Mouse (Mus musculus): ENCODE data around the gene Lrrc10.
"Not testable (repeated sequence)": the region's sequence is repeated elsewhere in the genome, so short reads cannot be mapped to it uniquely, and the experiment has no call there.

Lrrc10 gene

DNA sequence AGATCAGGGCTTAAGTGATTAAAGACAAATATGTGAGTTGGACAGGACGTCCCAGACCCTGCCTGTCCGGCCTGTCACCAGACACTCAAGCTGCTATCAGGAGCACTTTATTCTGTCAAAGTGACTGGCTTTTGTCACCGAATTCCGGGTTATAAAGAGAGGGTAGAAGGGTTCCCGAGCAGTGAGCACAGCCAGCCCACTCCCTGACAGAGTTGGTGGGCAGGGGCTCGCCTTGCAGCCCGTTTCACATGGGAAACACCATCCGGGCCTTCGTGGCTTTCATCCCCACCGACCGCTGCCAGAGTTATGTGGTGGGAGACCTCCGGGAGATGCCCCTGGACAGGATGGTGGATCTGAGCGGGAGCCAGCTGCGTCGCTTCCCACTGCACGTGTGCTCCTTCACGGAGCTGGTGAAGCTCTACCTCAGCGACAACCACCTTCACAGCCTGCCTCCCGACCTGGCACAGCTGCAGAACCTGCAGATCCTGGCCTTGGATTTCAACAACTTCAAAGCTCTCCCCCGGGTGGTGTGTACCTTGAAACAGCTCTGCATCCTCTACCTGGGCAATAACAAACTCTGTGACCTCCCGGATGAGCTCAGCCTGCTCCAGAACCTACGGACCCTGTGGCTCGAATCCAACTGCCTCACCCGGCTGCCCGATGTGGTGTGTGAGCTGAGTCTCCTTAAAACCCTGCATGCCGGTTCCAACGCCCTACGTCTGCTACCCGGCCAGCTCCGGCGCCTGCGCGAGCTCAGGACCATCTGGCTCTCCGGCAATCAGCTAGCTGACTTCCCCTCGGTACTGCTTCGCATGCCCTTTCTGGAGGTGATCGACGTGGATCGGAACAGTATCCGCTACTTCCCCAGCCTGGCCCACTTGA lies at the start of gene Lrrc10:
Gene Lrrc10 (plus strand): TSS at position 167 of the 882 bp plus-strand sequence.
- DNase-seq (ENCODE audit: low read depth, low spot score) = no peak

DNA sequence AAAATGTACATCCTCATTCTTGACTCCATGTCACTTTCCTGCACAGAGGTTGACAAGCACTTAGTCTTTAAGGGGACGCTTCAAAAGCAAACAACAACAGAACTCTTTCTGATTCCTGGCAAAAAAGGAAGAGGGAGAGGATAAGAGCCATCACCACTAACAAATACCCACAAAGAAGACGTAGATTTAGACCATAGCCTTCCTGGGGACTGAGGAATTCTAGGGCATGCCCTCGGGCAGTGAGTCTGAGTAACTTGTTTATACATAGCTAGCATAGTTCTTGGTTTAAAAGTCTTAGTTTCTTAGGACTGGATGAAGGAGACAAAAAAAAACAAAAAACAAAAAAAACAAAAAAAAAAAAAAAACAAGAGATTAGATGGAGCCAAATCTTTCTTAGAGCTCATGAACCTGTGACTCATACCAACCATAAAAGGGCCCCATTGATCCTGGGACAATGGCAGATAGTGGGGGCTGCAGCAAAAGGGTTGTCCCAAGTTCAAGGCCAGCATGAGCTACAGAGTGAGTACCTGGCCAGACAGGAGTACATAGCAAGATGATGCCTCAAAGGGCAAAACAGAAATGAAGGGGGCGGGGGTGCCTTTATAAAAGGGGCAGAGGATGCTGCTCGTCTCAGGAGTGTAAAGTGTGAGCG lies 49.4 kb upstream of the Lrrc10 start:
- no peak for DNase-seq (ENCODE audit: low read depth, low spot score)

DNA sequence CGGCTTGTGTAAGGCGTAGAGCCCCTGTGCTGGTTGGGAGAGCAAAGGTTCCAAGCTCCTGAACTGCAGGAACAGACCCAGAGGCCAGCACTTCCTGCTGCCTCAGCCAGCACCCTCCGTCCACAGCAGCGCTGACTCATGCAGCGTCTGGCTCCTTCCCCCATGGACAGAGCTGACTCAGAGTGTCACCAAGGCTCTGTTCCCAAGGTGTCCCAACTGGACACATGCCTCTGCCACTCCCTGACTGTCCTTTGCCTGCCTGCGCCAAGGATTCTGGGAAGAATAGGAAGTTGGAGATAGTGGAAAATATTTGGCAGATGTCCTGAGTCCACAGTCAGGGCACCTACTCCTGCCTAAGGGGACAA lies 48.9 kb upstream of the Lrrc10 start:
- no peak for DNase-seq (ENCODE audit: low read depth, low spot score)

DNA sequence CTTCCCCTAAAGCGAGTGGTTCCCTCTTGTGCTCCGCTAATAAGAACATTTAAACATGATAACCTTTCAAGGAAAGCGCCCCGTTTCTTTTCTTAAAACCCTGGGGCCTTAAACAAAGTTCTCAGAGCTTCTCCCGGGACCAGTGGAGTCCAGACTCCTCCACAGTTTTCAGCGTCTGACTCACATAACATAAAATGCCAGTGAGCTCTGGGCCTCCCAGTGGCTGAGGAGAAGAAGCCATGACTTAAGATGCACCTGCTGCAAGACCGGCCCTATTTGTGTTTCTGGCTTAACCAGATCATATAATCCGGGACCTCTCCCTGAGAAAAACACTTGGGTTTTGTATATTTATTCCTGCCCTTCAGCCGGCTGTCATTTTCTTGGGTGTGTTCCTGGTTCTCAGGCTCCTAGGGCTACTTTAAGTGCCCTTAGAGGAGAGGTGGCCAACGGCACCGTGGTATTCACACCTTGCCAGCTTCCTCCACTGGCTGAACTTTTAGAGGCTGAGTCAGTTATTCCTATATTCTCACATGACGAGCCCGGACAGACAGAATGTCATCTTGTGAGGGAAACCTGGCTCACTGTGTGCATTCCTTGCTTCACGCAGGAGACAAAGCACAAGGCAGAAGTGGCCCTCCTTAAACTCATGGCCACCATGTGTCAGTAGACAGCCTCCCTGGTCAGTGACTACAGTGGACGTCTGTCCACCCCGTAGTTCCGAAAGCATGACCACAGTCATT lies 46.3 kb upstream of the Lrrc10 start:
- DNase-seq (ENCODE audit: low read depth, low spot score) = no peak

DNA sequence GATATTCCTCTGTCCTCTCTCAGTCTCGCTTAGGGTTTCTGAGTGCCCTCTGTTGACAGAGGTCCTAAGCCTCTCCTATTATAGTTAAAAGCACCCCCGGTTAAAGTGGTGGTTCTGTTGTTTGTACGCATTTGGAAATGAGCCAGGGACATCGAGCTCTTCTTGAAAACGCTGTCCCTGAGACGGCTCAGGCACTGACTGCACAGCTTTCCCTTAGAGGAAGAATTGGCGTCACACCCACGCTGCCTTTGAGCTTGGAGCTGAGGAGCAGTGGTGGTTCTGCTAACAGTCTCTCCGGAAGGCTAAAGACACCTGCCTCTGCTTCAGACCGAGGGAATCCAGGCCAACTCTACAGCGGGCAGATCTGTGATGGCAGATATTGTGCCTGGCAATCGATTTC lies 44.2 kb upstream of the Lrrc10 start:
- no peak for DNase-seq (ENCODE audit: low read depth, low spot score)

DNA sequence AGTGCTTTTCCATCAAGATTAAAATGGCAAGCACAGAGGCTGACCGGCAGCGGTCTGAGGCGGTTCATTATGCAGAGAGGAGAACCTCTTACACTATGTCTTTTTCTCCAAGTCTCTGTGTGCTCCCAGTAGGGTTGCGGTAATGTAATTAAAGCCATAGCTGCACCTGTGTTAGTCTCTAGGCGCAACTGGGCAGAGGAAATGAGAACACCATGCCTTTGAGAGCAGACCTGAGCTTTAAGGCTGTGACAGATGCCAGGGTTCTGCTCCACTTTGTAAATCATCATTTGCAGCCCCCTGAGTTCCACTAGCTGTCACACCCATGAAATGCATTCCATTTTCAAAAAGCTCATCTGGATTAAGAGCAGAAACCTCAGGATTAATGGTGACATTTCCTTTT lies 40.4 kb upstream of the Lrrc10 start:
- no peak for DNase-seq (ENCODE audit: low read depth, low spot score)

DNA sequence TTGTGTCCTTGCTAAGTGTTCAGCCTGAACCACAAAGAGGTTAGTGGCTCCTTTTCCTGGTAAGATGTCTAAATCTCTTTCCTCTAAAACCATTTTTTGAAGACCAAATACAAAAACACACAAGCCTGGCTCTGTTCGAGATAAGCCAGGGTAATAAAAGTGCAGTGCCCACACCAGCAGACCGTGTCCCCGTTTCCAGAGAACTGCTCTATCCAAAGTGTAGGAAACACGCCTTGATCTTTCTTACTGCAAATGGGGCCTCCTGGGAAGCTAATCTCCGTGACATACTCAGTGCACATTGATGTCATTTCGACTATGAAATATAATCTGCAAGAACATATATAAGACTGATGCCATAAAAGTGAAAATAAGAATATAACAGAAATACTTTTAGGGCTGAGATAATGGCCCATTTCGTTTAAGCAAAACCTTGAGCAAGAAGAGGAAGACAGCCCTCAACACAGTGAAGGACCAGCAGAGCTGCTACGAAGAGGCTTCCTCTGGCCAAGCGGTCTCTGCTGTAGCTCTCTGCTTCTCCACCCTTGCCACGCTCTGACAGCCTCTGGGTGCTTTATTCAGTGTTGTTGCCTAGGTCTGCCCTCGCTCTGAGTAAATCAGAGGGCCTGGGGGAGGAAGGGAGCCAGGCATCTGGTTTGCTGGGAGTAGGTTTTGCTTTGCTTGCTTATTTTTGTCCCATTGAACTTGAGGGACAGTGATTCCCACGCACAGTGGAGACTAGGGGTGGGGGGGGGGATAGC lies 39.3 kb upstream of the Lrrc10 start:
- no peak for DNase-seq (ENCODE audit: low read depth, low spot score)

DNA sequence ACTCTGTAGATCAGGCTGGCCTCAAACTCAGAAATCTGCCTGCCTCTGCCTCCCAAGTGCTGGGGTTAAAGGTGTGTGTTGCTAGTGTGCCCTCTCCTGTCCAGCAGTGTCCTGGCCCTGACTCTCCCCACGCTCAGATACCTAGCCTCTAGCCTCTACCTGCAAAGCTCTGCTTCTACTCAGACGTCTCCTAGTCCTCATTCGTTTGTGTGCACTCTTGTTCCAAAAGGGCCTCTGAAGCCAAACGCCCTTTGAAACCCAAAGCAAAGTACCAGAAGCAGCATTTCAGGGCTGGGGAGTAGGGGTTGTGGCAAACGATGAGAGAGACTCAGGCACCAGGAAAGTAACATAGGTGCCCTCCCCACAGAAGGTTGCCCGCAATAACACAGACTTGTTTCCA lies 35.5 kb upstream of the Lrrc10 start:
- no peak for DNase-seq (ENCODE audit: low read depth, low spot score)

DNA sequence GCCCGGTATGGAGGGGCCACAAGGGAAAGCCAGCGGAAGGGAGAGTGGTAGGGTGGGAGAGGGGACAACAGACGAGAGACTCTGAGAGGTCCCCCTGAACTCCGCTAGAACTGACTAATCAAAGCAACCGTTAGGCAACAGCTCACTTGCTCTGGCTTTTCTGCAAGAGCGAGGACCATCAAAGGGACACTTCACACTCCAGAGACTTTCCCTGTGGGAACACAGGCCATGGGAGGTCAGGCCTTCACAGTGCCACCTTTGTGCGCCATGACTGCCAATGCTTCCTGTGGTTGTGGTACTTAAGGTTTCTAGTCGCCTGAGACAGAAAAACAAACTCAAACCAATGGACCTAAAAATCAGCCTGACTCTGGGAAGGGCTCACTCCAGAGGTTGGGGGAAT lies 34.1 kb upstream of the Lrrc10 start:
- DNase-seq (ENCODE audit: low read depth, low spot score) = no peak

DNA sequence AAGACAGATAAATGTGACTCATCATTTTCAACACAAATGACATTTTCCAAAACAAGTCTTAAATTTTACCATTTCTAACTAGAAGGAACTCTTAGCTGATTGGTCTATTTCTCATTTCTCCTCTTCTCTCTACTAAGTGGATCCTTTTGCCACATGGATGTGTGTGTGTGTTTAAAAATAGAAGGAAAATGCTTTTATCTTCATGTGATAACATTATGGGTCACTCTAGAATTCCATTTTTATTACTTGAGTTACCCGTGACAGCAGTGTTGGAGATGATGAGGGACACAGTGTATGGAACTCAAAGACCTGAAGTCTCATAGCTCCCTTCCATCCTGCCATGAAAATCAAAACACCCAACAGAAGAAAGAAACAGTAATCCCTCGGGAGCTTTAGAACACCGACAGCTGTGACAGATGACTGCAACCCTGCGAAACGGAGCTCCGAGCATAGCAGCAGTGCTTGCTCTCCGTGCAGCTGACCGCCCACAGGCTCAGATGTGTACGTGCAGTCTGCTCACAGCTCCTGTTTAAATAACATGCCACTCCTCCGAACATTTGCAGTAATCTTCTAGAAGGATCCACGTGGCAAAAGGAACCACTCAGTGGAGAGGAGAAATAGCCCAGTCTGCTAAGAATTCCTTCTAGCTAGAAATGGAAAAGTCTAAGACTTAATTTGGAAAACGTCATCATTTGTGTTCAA lies 31.3 kb upstream of the Lrrc10 start:
- DNase-seq (ENCODE audit: low read depth, low spot score) = peak; percentile 29

DNA sequence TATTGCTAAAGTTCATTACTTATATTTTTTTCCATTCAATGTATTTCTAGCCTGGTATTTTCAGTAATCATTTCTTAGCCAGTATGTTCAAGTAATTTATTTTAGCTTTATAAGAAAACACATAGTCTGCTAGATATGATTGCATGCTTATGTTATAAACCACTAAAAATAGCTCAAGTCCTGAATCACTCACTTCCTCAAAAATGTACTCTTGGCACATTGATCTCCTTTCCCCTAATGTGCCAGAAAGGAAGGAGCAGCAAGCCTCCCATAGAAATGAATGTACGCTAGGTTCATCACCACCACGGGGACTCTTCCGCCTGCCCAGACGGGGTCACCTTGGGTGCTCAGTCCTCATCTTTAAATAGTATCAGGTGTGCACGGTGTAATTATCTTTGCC lies 30.6 kb upstream of the Lrrc10 start:
- DNase-seq (ENCODE audit: low read depth, low spot score) = no peak

DNA sequence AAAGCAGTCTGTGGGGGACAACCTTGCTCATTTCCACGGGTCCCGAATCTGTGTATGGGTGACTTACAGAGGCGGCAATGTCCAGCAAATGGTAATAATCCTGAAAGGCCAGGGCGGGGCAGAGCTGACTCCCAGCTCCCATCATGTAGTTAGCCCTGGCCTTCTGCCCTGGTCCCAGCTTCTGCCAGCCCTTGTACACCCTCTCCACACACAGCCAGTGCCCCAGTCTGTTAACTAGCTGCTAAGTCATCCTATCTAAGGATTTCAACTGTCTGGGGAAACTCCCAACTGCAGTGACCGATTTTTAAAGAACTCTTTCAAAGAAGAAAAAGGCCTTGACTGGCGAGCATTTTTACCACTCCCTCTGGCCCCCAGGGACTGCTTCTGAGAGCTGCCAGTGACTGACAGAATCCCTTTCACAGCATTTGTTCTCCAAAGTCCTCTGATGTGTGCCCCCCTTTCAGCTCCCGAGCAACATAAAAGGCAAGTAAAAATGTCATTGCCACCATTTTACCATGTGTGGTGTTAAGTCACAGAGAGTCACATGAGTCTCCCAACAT lies 26.8 kb upstream of the Lrrc10 start:
- no peak for DNase-seq (ENCODE audit: low read depth, low spot score)

DNA sequence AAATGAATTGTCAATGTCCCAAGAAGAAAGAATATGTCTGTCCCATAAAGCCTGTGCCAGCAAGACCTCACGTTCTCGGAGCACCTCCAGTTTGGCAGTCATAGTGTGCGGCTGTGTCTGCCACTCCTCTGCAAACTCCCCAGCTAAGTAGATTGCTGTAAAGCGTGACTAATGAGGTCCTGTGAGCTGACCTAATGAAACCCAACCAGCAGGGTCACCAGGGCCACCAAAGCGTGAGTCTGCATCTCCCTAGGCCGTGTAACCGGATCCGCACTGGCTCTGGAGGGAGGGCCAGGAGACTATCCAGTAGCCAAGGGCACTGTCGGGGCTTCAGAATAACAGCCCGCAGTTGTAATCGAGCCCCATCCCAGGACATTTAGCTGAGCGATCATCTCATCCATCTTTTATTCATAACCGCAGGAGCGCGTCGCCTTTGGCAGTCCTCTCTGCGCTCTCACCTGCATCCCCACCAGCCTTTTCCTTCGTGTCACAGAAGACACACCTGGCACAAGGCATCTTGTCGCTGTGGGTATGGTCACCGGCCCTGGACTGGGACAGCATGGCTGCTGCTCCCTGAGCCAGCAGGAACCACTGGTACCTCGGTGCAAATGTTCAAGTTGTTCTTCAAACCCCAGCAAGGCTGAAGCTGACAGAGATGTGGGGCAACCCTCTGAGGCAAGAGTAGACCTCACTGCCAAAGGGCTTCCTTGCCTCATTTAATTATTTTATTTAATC lies 24.0 kb upstream of the Lrrc10 start:
- no peak for DNase-seq (ENCODE audit: low read depth, low spot score)

DNA sequence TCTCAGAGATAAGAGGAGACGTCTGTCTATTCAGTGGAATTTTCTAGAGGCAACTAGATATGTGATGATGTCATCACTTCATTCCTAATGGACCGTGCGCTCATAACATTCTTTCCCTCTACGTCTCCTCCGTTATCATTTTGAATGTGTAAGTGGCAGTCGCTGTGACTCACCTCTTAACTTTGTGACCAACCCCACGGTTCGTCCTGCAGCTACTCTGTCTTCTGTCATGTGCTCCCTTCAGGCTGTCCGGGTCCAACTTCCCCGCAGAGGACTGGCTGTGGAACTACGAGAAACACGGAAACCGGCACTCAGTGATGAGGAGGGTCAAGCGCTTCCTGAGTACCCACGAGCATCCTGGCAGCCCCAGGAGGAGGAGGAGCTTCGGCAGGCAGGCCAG lies 21.4 kb upstream of the Lrrc10 start:
- no peak for DNase-seq (ENCODE audit: low read depth, low spot score)

DNA sequence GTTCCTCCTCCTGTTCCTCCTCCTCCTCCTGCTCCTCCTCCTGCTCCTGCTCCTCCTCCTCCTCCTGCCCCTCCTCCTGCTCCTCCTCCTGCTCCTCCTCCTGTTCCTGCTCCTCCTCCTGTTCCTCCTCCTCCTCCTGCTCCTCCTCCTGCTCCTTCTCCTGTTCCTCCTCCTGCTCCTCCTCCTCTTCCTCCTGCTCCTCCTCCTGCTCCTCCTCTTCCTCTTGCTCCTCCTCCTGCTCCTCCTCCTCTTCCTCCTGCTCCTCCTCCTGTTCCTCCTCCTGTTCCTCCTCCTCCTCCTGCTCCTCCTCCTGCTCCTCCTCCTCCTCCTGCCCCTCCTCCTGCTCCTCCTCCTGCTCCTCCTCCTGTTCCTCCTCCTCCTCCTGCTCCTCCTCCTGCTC lies 19.4 kb upstream of the Lrrc10 start:
- DNase-seq (ENCODE audit: low read depth, low spot score) = not testable (repeated sequence)

DNA sequence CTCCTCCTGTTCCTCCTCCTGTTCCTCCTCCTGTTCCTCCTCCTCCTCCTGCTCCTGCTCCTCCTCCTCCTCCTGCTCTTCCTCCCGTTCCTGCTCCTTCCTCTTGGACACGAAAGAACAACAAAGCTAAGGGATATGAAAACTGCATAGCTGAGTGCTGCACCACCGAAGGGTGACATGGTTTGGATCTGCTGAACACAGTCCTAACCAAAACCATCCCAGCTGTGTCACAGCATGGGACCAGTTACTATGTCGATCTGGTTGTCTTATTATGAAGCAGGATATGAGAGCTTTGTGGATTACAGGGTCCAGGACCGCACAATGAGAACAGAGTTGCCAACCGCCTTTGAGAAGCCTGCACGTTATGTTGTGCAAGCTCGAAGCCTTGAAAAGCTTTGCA lies 19.0 kb upstream of the Lrrc10 start:
- no peak for DNase-seq (ENCODE audit: low read depth, low spot score)

DNA sequence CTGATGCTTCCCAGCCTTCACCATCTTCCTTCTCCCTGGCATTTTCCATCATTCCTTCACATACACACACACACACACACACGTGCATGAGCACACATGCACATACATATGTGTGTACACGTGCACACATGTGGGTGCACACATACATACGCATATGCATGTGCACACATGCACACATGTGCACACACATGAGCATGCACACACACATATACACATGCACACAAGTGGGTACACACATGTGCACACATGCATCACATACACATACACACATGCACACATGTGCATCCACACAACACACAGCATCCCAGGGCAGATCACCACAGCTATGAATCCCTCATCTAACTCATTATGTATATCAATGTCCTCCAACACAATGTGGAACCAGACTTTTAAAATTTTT lies 14.0 kb upstream of the Lrrc10 start:
- no peak for DNase-seq (ENCODE audit: low read depth, low spot score)

DNA sequence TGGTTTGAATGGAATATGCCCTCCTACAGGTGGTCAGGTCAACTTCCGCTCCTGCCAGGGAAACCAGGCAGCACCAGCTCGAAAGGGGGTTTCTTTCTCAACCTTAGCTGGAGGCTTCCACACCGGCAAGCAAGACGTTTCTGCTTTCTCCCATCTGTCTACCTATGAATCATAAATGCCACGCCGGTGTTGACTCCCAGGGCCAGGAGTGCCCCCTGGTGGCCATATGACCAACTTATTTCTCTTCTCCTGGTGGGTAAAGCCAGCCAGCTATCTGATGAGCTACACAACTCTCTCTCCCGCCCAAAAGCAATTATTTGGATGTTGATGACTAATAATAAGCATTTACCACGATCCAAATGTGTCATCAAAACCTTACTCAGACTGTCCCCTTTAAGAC lies 11.4 kb upstream of the Lrrc10 start:
- DNase-seq (ENCODE audit: low read depth, low spot score) = peak; percentile 60

DNA sequence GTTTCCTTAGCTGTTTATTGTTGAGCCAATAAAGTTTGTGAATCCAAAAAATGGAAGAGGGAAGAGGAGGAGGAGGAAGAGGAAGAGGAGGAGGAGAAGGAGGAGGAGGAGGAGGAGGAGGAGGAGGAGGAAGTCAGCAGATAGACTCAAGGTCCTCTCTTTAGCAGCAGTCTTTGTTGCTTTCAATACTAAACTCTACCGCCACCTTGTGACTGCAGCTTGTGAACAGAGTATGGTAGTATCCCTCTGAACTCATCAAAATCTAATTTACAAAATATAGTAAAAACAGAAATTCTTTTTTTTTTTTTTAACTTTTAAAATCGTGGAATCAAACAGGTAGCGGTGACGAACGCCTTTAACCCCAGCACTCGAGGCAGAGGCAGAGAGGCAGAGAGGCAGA lies 4.8 kb upstream of the Lrrc10 start:
- no peak for DNase-seq (ENCODE audit: low read depth, low spot score)

DNA sequence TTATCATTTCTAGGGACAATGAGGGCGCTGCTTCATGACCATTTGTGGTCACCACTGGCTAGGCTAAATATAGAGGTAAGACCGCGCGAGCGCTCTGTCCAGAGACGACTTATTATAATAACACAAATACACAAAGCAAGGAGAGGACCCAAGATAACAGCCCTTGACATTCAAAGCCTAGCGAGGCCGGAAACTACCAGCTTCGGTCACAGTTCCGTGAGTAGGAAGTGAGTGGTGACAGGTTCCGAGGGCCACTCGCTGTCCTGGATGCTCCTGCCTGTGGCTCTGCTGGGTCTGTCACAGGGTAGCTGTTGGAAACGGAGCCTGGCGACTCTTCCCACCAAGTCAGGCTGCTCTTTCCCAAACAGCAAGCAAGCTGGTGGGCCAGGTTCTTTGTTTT lies 2.8 kb upstream of the Lrrc10 start:
- DNase-seq (ENCODE audit: low read depth, low spot score) = no peak

Data from retina, postnatal 7 days (tissue).